Mouse (Mus musculus) layer of hippocampus, adult 2 months (tissue): ENCODE measurements at regions not wholly inside any gene's neighbourhood (a gene's known extent, or its start where the extent isn't known, plus 50 kb on each side); places are given as distances from the start of the nearest gene placed in this dataset.

Experiments used
- DNase-seq, 2 experiments: peaks; one replicate each; pipeline ENCODE4 v3.0.0; 2022; ENCODE audit warnings: low spot score in 2 of 2
- H3K27ac ChIP-seq: fragments of 200-600 bp; 2 replicates; pipeline ENCODE4 v1.8.1; 2022
- H3K4me3 ChIP-seq: fragments of 200-600 bp; 2 replicates; pipeline ENCODE4 v1.8.1; 2022; ENCODE audit warnings: mild to moderate bottlenecking
- CTCF ChIP-seq: fragments of 200-600 bp; conservative IDR thresholded peaks from 2 replicates; pipeline ENCODE4 v1.8.1; 2022; ENCODE audit warnings: antibody characterized with exemption, mild to moderate bottlenecking, moderate library complexity

DNA sequence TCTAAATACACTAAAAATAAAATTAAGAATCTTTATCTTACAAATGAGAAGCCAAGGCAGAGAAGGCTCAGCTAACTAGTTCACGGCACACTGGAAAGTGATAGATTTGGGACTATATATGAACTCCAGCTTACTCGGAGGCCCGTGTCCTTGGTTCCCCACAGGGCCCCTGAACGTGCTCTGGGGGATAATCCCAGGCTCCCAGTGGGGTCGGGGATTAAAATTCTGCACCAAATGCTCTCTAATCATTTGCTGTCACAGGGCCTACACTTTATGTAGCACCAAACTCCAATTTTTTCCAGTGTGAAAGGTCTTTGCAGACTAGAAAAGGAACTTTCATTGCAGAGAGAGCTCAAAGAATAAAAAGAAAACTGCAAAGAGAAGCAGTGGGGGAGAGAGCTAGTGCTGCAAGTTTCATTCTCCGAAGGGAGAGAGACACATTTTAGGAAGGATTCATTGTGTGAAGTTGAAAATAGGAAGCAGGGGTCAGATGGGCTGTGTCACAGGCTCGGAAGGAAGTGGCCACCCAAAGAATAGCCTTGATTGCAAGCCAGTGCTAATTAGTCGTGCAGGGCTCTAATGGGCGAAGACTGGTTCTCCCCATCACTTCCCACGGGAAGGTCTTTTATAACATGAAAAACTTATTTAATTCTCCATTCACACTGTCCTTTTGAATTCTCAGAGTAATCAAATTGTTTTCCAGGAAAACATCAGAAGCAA is 90.3 kb upstream of the St6galnac5 start:
- peak overlapping the region; percentile 55 for H3K27ac ChIP-seq
- H3K4me3 ChIP-seq = no peak overlapping the region
- TF ChIP-seq CTCF = no peak
- peak in 1 of 2 experiments; percentile 39 for DNase-seq

GRCm38 (mm10) chr3:153071549-153071948 is 89.5 kb upstream of the St6galnac5 start:
- Histone ChIP-seq H3K4me3 (no peak overlapping the region), H3K27ac (peak overlapping the region; percentile 55)
- DNase-seq = no peak
- TF ChIP-seq CTCF = no peak

- Histone ChIP-seq H3K27ac (no peak overlapping the region), H3K4me3 (no peak overlapping the region)
- DNase-seq = no peak
- TF ChIP-seq CTCF = no peak
Observed at GRCm38 (mm10) chr3:153071123-153071522, 89.1 kb upstream of the St6galnac5 start.

DNA sequence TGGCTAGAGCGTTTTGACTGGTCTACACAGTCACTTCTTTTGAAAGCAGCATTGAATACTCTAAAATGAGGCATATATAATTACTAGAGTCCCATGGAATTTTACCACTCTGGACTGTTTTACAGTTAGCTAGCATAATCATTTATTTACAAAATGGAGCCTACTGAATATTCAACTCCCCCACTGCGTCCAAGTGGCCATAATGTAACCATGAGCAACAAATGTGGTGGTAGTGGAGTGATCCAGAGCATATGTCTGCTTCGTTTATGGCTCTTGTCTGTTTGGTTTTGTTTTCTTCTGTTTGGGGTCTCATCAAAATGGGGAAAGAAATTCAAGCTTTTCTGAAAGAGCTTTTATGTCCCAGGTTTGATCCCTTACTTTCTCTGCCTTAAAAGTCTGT is 83.8 kb upstream of the St6galnac5 start:
- no peak for DNase-seq
- no peak overlapping the region for H3K4me3 ChIP-seq
- no peak for TF ChIP-seq CTCF
- H3K27ac ChIP-seq = no peak overlapping the region

- Histone ChIP-seq H3K4me3 (no peak overlapping the region), H3K27ac (no peak overlapping the region)
- TF ChIP-seq CTCF = no peak; the same call in 1 of the 2 replicates
- no peak for DNase-seq
Observed at GRCm38 (mm10) chr3:153053163-153053562, 71.1 kb upstream of the St6galnac5 start.

GRCm38 (mm10) chr3:153051566-153051965 is 69.5 kb upstream of the St6galnac5 start:
- Histone ChIP-seq H3K4me3 (no peak overlapping the region), H3K27ac (no peak overlapping the region)
- no peak for DNase-seq
- no peak for TF ChIP-seq CTCF

GRCm38 (mm10) chr3:153045328-153045727 is 63.3 kb upstream of the St6galnac5 start:
- no peak overlapping the region for H3K27ac ChIP-seq
- TF ChIP-seq CTCF = no peak
- no peak overlapping the region for H3K4me3 ChIP-seq
- no peak for DNase-seq

DNA sequence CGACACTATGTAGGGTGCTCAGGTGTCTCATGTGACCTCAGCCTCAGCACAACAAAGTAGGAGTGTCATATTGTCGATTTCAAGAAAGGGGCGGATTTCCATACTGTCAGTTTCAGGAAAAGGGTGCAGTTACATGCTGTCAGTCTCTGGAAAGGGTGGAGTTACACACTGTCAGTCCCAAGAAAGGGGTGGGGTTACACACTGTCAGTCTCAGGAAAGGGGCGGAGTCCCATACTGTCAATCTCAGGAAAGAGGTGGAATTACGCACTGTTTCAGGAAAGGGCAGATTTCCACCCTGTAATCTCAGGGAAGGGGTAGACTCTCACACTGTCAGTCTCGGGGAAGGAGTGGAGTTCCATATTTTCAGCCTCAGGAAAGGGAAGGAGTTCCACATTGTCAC is 51.9 kb upstream of the St6galnac5 start:
- H3K4me3 ChIP-seq = no peak overlapping the region
- H3K27ac ChIP-seq = no peak overlapping the region
- TF ChIP-seq CTCF = no peak
- no peak for DNase-seq
